Mouse (Mus musculus): ENCODE results near the gene Dpep3. TPM values are rescaled to one million over a fixed set of nuclear protein-coding genes. Genes with fewer than 3 reads are reported as not detected.

The Dpep3 gene
- polyA plus RNA-seq, 1 experiment from 2014 or later = not detected

- ATAC-seq (ENCODE audit: insufficient number of reproducible peaks, low FRiP score, low TSS enrichment, low read depth) = no peak
- Histone ChIP-seq H3K4me2 (no peak overlapping the region), H3K27me3 (no peaks in the 10 kb centered on the region), H3K4me1 (peaks cover 10% of the 10 kb centered on the region), H3K36me3 (no peaks in the 10 kb centered on the region), H3K27ac (no peak overlapping the region), H3K9ac (no peak overlapping the region), H3K4me3 (no peak overlapping the region), H3K9me3 (no peaks in the 10 kb centered on the region)
- WGBS = 65% methylated on average over 8 of the region's 8 CpGs
These were observed 8.1 kb downstream of the Dpep3 start for GRCm38 (mm10) chr8:105971019-105971720.

DNA sequence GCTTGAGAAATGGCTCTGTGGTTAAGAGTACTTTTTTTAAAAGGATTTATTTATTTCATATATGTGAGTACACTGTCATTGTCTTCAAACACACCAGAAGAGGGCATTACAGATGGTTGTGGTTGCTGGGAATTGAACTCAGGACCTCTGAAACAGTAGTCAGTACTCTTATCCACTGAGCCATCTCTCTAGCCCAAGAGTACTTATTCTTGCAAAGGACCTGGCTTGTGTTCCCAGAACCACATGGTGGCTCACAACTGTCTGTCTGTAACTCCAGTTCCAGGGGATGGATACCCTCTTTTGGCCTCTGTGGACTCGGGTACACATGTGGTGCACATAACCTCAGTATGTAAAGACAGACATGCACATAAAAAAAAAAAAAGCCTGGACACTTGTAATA, 9.9 kb downstream of the Dpep3 start:
- no peak overlapping the region for H3K4me2 ChIP-seq
- no peaks in the 10 kb centered on the region for H3K27me3 ChIP-seq
- H3K27ac ChIP-seq = no peak overlapping the region
- H3K4me3 ChIP-seq = no peak overlapping the region
- H3K36me3 ChIP-seq = no peaks in the 10 kb centered on the region
- H3K9ac ChIP-seq = no peak overlapping the region
- ATAC-seq (ENCODE audit: insufficient number of reproducible peaks, low FRiP score, low TSS enrichment, low read depth) = no peak
- peaks cover 19% of the 10 kb centered on the region for H3K4me1 ChIP-seq
- 57% methylated on average over 1 of the region's 1 CpGs for WGBS
- no peaks in the 10 kb centered on the region for H3K9me3 ChIP-seq

DNA sequence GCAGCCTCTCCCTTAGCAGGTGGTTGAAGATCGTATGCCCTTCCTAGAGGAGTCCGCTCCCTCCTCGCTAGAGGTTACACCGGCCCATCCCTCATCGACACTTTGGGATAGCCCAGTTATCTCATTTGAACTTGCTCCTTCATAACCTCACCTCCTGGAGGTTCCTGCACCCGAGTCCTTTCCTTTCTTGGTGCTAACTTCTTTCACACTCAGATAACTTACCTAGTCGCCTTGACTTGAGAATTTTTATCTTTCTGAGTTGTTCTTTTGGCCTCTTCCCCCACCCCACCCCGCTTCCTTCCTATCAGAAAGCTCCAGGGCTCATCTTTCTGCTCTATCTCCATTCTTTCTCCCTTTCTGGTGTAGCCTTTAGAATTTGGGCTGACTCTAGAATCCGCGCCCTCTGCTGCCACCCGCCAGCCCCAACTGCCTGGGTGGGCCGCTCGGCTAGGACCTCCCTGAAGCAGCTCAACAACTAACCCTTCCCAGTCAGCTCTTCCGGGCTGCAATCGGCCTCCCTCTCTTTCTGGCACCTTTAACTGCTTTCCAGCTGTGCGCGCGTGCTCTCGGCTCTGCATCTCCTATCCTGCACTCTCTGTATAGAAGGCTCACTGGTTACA, 12.4 kb downstream of the Dpep3 start:
- Histone ChIP-seq H3K9ac (no peak overlapping the region), H3K4me2 (peak overlapping the region; percentile 63), H3K27me3 (no peaks in the 10 kb centered on the region), H3K27ac (peak overlapping the region; percentile 67), H3K4me1 (peaks cover 39% of the 10 kb centered on the region), H3K4me3 (peak overlapping the region; percentile 88), H3K9me3 (no peaks in the 10 kb centered on the region), H3K36me3 (no peaks in the 10 kb centered on the region)
- WGBS = 6% methylated on average over 19 of the region's 19 CpGs
- no peak for ATAC-seq (ENCODE audit: insufficient number of reproducible peaks, low FRiP score, low TSS enrichment, low read depth)

DNA sequence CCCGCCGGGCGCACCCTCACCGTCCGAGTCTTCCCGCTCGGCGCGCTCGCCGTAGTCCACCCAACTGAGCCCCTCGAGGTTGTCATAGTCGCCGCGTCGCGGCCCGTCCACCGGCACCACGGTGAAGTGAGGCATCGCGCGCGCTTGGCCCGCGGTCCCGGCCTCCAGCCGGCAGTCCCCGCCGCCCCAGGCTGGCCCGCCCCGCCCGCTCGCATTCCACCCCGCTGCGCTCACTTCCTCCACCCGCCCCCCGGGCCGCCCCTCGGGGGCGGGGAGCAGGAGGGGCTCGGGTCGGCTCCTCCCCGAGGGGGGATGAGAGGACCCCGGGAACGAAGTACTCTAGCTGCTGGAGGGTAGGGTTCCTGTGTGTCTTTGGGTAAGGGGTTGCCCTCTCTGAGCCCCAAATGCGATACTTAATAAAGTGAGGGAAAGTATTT, 13.3 kb downstream of the Dpep3 start, which contains the start of gene Slc12a4:
Slc12a4 (minus strand) TSS at position 193 of the 437 bp plus-strand sequence.
- H3K4me3 ChIP-seq = peak within 1 kb of the TSS; percentile 88
- under 1% methylated on average over 42 of the region's 47 CpGs for WGBS
- ATAC-seq (ENCODE audit: insufficient number of reproducible peaks, low FRiP score, low TSS enrichment, low read depth) = peak; percentile 89
- H3K27me3 ChIP-seq = no peaks in the 10 kb centered on the region
- peak within 1 kb of the TSS; percentile 63 for H3K4me2 ChIP-seq
- peak within 1 kb of the TSS; percentile 82 for H3K9ac ChIP-seq
- H3K27ac ChIP-seq = peak within 1 kb of the TSS; percentile 96
- H3K4me1 ChIP-seq = peaks cover 46% of the 10 kb centered on the region
- H3K36me3 ChIP-seq = no peaks in the 10 kb centered on the region
- no peaks in the 10 kb centered on the region for H3K9me3 ChIP-seq

- Histone ChIP-seq H3K9ac (peak overlapping the region; percentile 82), H3K36me3 (0 out of 2 replicates have a peak, but pooled peaks cover under 1% of the 10 kb centered on the region), H3K4me1 (peaks cover 48% of the 10 kb centered on the region), H3K9me3 (no peaks in the 10 kb centered on the region), H3K27ac (peak overlapping the region; percentile 96), H3K4me3 (peak overlapping the region; percentile 88), H3K27me3 (no peaks in the 10 kb centered on the region), H3K4me2 (peak overlapping the region; percentile 63)
- 1% methylated on average over 40 of the region's 40 CpGs for WGBS
- peak; percentile 78 for ATAC-seq (ENCODE audit: insufficient number of reproducible peaks, low FRiP score, low TSS enrichment, low read depth)
These were observed 13.8 kb downstream of the Dpep3 start for GRCm38 (mm10) chr8:105965266-105965904.

- no peak for ATAC-seq (ENCODE audit: insufficient number of reproducible peaks, low FRiP score, low TSS enrichment, low read depth)
- 43% methylated on average over 12 of the region's 12 CpGs for WGBS
- no peaks in the 10 kb centered on the region for H3K9me3 ChIP-seq
- H3K4me1 ChIP-seq = peaks cover 54% of the 10 kb centered on the region
- peak overlapping the region; percentile 96; the same call in 1 of the 2 replicates for H3K27ac ChIP-seq
- H3K27me3 ChIP-seq = no peaks in the 10 kb centered on the region
- H3K9ac ChIP-seq = peak overlapping the region; percentile 82
- peak overlapping the region; percentile 63 for H3K4me2 ChIP-seq
- peak overlapping the region; percentile 88 for H3K4me3 ChIP-seq
- H3K36me3 ChIP-seq = peaks cover 8% of the 10 kb centered on the region
These were observed 14.5 kb downstream of the Dpep3 start for GRCm38 (mm10) chr8:105964506-105965265.

DNA sequence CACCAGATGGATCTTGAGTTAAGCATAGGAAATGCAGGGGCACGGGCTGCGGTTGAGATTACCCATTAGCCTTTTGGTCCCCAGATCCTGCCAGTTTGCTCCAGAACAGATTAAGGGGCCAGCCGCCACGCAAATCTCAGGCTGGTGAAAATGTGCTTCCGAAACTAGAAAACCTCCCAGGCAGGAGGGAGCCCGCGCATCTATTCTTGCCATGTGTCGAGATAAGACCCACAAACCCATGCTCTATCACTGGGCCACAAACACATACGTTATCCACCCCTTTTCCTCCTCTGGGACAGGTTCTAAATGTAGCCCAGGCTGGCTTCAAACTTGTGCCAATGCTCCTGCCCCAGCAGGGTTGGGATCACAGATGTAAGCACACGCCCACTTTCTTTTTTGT, 17.7 kb downstream of the Dpep3 start:
- Histone ChIP-seq H3K36me3 (peaks cover 34% of the 10 kb centered on the region), H3K27ac (no peak overlapping the region), H3K27me3 (no peaks in the 10 kb centered on the region), H3K4me1 (peaks cover 54% of the 10 kb centered on the region), H3K4me3 (no peak overlapping the region), H3K9ac (no peak overlapping the region), H3K4me2 (no peak overlapping the region), H3K9me3 (no peaks in the 10 kb centered on the region)
- WGBS = 87% methylated on average over 10 of the region's 10 CpGs
- ATAC-seq (ENCODE audit: insufficient number of reproducible peaks, low FRiP score, low TSS enrichment, low read depth) = no peak

DNA sequence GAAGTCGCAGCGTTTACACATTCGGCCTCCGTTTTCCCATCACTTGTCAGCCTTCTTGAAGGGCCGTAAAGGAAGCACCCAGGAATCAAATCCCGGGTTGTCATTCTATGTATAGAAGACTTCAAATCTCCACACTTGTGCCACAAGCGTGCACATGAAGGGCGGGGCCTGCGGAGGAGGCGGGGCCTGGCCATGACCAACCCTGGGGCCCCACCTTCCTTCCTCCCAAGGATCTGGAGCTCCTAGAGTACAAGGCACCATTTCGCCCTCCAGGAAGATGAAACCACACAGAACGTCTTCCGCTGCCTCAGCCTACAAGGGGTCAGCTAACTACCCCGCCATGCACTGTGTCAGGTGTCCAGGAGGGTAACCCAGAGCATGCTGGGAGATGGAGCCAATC, 18.1 kb downstream of the Dpep3 start:
- no peak overlapping the region for H3K4me2 ChIP-seq
- H3K36me3 ChIP-seq = peaks cover 38% of the 10 kb centered on the region
- H3K4me3 ChIP-seq = no peak overlapping the region
- no peaks in the 10 kb centered on the region for H3K9me3 ChIP-seq
- no peak for ATAC-seq (ENCODE audit: insufficient number of reproducible peaks, low FRiP score, low TSS enrichment, low read depth)
- no peaks in the 10 kb centered on the region for H3K27me3 ChIP-seq
- WGBS = 77% methylated on average over 14 of the region's 14 CpGs
- H3K4me1 ChIP-seq = peaks cover 51% of the 10 kb centered on the region
- H3K27ac ChIP-seq = no peak overlapping the region
- H3K9ac ChIP-seq = no peak overlapping the region

- WGBS = 64% methylated on average over 7 of the region's 7 CpGs
- no peak overlapping the region for H3K27ac ChIP-seq
- no peak overlapping the region for H3K4me2 ChIP-seq
- H3K36me3 ChIP-seq = peaks cover 51% of the 10 kb centered on the region
- no peak overlapping the region for H3K9ac ChIP-seq
- no peaks in the 10 kb centered on the region for H3K27me3 ChIP-seq
- no peak for ATAC-seq (ENCODE audit: insufficient number of reproducible peaks, low FRiP score, low TSS enrichment, low read depth)
- peaks cover 42% of the 10 kb centered on the region for H3K4me1 ChIP-seq
- no peak overlapping the region for H3K4me3 ChIP-seq
- no peaks in the 10 kb centered on the region for H3K9me3 ChIP-seq
These were observed 19.9 kb downstream of the Dpep3 start for GRCm38 (mm10) chr8:105959350-105959749.

GRCm38 (mm10) chr8:105957813-105958212, 21.4 kb downstream of the Dpep3 start:
- H3K36me3 ChIP-seq = peaks cover 66% of the 10 kb centered on the region
- no peak overlapping the region for H3K4me3 ChIP-seq
- no peaks in the 10 kb centered on the region for H3K9me3 ChIP-seq
- H3K4me2 ChIP-seq = no peak overlapping the region
- H3K27ac ChIP-seq = no peak overlapping the region
- H3K9ac ChIP-seq = no peak overlapping the region
- 52% methylated on average over 3 of the region's 4 CpGs for WGBS
- ATAC-seq (ENCODE audit: insufficient number of reproducible peaks, low FRiP score, low TSS enrichment, low read depth) = no peak
- H3K4me1 ChIP-seq = peaks cover 29% of the 10 kb centered on the region
- no peaks in the 10 kb centered on the region for H3K27me3 ChIP-seq

DNA sequence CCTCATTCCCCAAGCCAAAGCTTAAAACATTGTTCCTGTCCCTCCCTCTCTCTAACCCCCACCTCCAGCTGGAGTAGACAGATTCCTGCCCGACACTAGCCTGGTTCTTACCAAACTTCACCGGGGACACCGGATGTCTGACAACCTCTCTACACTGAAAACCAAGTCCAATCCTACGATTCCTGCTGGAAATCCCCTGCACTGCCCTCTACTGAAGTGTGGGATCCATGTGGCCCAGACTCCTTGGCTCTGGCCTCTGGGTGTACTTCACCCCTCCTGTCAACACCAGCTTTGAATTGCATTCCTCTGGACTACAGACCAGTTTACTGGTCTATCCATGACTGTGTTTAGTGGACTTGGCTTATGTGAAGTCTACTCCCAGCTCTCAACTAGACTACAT, 22.7 kb downstream of the Dpep3 start:
- Histone ChIP-seq H3K9me3 (no peaks in the 10 kb centered on the region), H3K4me1 (peaks cover 23% of the 10 kb centered on the region), H3K4me2 (no peak overlapping the region), H3K9ac (no peak overlapping the region), H3K27ac (no peak overlapping the region), H3K4me3 (no peak overlapping the region), H3K36me3 (peaks cover 77% of the 10 kb centered on the region), H3K27me3 (no peaks in the 10 kb centered on the region)
- ATAC-seq (ENCODE audit: insufficient number of reproducible peaks, low FRiP score, low TSS enrichment, low read depth) = no peak
- 84% methylated on average over 4 of the region's 4 CpGs for WGBS

Measured in limb, embryonic 15.5 days (tissue).